Mouse (Mus musculus) macrophage (primary cell): Measurements from ENCODE around the gene Myh11. TPM values are rescaled to one million over a fixed set of nuclear protein-coding genes. Genes with fewer than 3 reads are reported as not detected.
A peak's percentile ranks its signal among the peaks of the same experiment; 100 is the strongest.

Experiments
- H3K27ac ChIP-seq: fragments of 350-480 bp; formaldehyde crosslinking; 2 replicates; pipeline ENCODE4 v1.9.0; 2021
- H3K36me3 ChIP-seq: fragments of 350-480 bp; formaldehyde crosslinking; 2 replicates; pipeline ENCODE4 v1.9.0; 2021; ENCODE audit errors: inconsistent target
- H3K4me3 ChIP-seq: fragments of 350-480 bp; formaldehyde crosslinking; 2 replicates; pipeline ENCODE4 v1.9.0; 2021; ENCODE audit errors: inconsistent target
- H3K79me2 ChIP-seq: fragments of 350-480 bp; formaldehyde crosslinking; 2 replicates; pipeline ENCODE4 v1.9.0; 2021; ENCODE audit errors: inconsistent target
- WGBS: methylation state at CpG from one replicate; pipeline ENCODE4 v1.1.7; 2026; ENCODE audit warnings: inconsistent platforms; ENCODE audit not compliant: missing documents; 5-methylcytosine and 5-hydroxymethylcytosine counted together
- polyA plus RNA-seq: library from polyadenylated mRNA; stranded (reverse); fragments of 250-400 nt; gene quantifications from 3 replicates; pipeline ENCODE4 v1.2.4, GENCODE M21; 2018; ENCODE audit warnings: inconsistent platforms
- total RNA-seq, 78 experiments: library from RNA; depleted of rRNA; stranded (reverse); fragments of 250-400 nt; gene quantifications; 1 replicate in 9 of 78; 2 replicates in 24 of 78; 3 replicates in 43 of 78; 4 replicates in 2 of 78; pipeline ENCODE4 v1.2.4; 2018; ENCODE audit warnings: inconsistent platforms in 56 of 78

Gene Myh11
- under 1 TPM in 4 of 26 experiments, not detected in 22; 0.10 to 0.57 (median 0.19) TPM for total RNA-seq (2018; cell fraction: chromatin; rRNA removed)
- total RNA-seq (2018; cell fraction: cytosol; rRNA removed), result under 1 TPM in 4 of 26 experiments, not detected in 22; under 0.01 to 0.03 (median 0.03) TPM
- total RNA-seq (2018; cell fraction: nucleus; rRNA removed), result under 1 TPM in 3 of 26 experiments, not detected in 23; 0.11 to 0.17 (median 0.11) TPM
- polyA plus RNA-seq, result not detected in 3 replicates

- Histone ChIP-seq H3K4me3 (no peak within 1 kb of the TSS), H3K79me2 (no peaks in the 10 kb centered on the region), H3K36me3 (no peaks in the 10 kb centered on the region), H3K27ac (no peak within 1 kb of the TSS)
- WGBS, result 17% methylated on average over 16 of the region's 16 CpGs
Observed at GRCm38 (mm10) chr16:14291223-14291622, at the start of gene Myh11. Myh11 (minus strand) TSS chr16:14291372.

GRCm38 (mm10) chr16:14328156-14328555 lies 37.0 kb upstream of the Myh11 start:
- no peaks in the 10 kb centered on the region for H3K79me2 ChIP-seq
- WGBS, result 93% methylated on average over 1 of the region's 1 CpGs

GRCm38 (mm10) chr16:14320494-14320893 lies 29.3 kb upstream of the Myh11 start:
- WGBS, result 73% methylated on average over 1 of the region's 1 CpGs
- Histone ChIP-seq H3K36me3 (no peaks in the 10 kb centered on the region), H3K4me3 (no peak overlapping the region), H3K79me2 (peaks cover 16% of the 10 kb centered on the region), H3K27ac (no peak overlapping the region)

More at GRCm38 (mm10) chr16:14328156-14328555, 37.0 kb upstream of the Myh11 start:
- H3K4me3 ChIP-seq, result no peak overlapping the region
- H3K27ac ChIP-seq, result no peak overlapping the region
- no peaks in the 10 kb centered on the region for H3K36me3 ChIP-seq

GRCm38 (mm10) chr16:14319681-14320080 lies 28.5 kb upstream of the Myh11 start:
- H3K79me2 ChIP-seq, result peaks cover 24% of the 10 kb centered on the region
- whole genome bisulfite sequencing, result 93% methylated on average over 3 of the region's 3 CpGs
- no peak overlapping the region for H3K4me3 ChIP-seq
- no peaks in the 10 kb centered on the region for H3K36me3 ChIP-seq
- no peak overlapping the region for H3K27ac ChIP-seq

GRCm38 (mm10) chr16:14316884-14317876 lies 26.0 kb upstream of the Myh11 start, which contains the start of gene Fopnl:
Fopnl (minus strand) TSS chr16:14317405.
- H3K79me2 ChIP-seq, result peaks cover 42% of the 10 kb centered on the region
- under 1% methylated on average over 47 of the region's 51 CpGs for WGBS
- H3K27ac ChIP-seq, result peak within 1 kb of the TSS; percentile 82
- H3K36me3 ChIP-seq, result no peaks in the 10 kb centered on the region
- H3K4me3 ChIP-seq, result peak within 1 kb of the TSS; percentile 96

- H3K36me3 ChIP-seq, result no peaks in the 10 kb centered on the region
- WGBS, result 95% methylated on average over 6 of the region's 7 CpGs
Observed at GRCm38 (mm10) chr16:14312914-14313313, 21.7 kb upstream of the Myh11 start.

GRCm38 (mm10) chr16:14311371-14311770 lies 20.2 kb upstream of the Myh11 start:
- 61% methylated on average over 6 of the region's 6 CpGs for WGBS
- Histone ChIP-seq H3K79me2 (peaks cover 39% of the 10 kb centered on the region), H3K36me3 (no peaks in the 10 kb centered on the region), H3K4me3 (no peak overlapping the region), H3K27ac (no peak overlapping the region)

More at GRCm38 (mm10) chr16:14312914-14313313, 21.7 kb upstream of the Myh11 start:
- Histone ChIP-seq H3K4me3 (no peak overlapping the region), H3K79me2 (peaks cover 46% of the 10 kb centered on the region), H3K27ac (no peak overlapping the region)

- H3K27ac ChIP-seq, result no peak overlapping the region
- no peak overlapping the region for H3K4me3 ChIP-seq
- WGBS, result 60% methylated on average over 3 of the region's 3 CpGs
- H3K36me3 ChIP-seq, result no peaks in the 10 kb centered on the region
- peaks cover 23% of the 10 kb centered on the region for H3K79me2 ChIP-seq
Observed at GRCm38 (mm10) chr16:14309833-14310232, 18.7 kb upstream of the Myh11 start.

- Histone ChIP-seq H3K36me3 (peaks cover 5% of the 10 kb centered on the region; the same call in 1 of the 2 replicates), H3K27ac (no peak overlapping the region), H3K4me3 (no peak overlapping the region), H3K79me2 (peaks cover 10% of the 10 kb centered on the region)
- WGBS, result 90% methylated on average over 5 of the region's 6 CpGs
Observed at GRCm38 (mm10) chr16:14308245-14309073, 17.3 kb upstream of the Myh11 start.

GRCm38 (mm10) chr16:14307373-14307772 lies 16.2 kb upstream of the Myh11 start:
- Histone ChIP-seq H3K36me3 (peaks cover 6% of the 10 kb centered on the region; the same call in 1 of the 2 replicates), H3K27ac (peak overlapping the region; percentile 17; the same call in 1 of the 2 replicates), H3K79me2 (peaks cover 5% of the 10 kb centered on the region; the same call in 1 of the 2 replicates), H3K4me3 (no peak overlapping the region)
- WGBS, result 17% methylated on average over 1 of the region's 1 CpGs

- 100% methylated on average over 1 of the region's 1 CpGs for WGBS
- no peaks in the 10 kb centered on the region for H3K79me2 ChIP-seq
- peaks cover 6% of the 10 kb centered on the region; the same call in 1 of the 2 replicates for H3K36me3 ChIP-seq
Observed at GRCm38 (mm10) chr16:14306451-14306850, 15.3 kb upstream of the Myh11 start.

GRCm38 (mm10) chr16:14304791-14305190 lies 13.6 kb upstream of the Myh11 start:
- 96% methylated on average over 2 of the region's 3 CpGs for WGBS
- Histone ChIP-seq H3K79me2 (no peaks in the 10 kb centered on the region), H3K4me3 (no peak overlapping the region), H3K36me3 (peaks cover 21% of the 10 kb centered on the region), H3K27ac (no peak overlapping the region)

More at GRCm38 (mm10) chr16:14306451-14306850, 15.3 kb upstream of the Myh11 start:
- H3K27ac ChIP-seq, result no peak overlapping the region
- H3K4me3 ChIP-seq, result no peak overlapping the region

- peaks cover 33% of the 10 kb centered on the region for H3K36me3 ChIP-seq
- no peaks in the 10 kb centered on the region for H3K79me2 ChIP-seq
- no peak overlapping the region for H3K27ac ChIP-seq
- 91% methylated on average over 7 of the region's 7 CpGs for WGBS
- no peak overlapping the region for H3K4me3 ChIP-seq
Observed at GRCm38 (mm10) chr16:14303676-14304075, 12.5 kb upstream of the Myh11 start.

- peaks cover 36% of the 10 kb centered on the region for H3K36me3 ChIP-seq
- H3K79me2 ChIP-seq, result no peaks in the 10 kb centered on the region
- no peak overlapping the region for H3K27ac ChIP-seq
- WGBS, result 100% methylated on average over 2 of the region's 2 CpGs
- no peak overlapping the region for H3K4me3 ChIP-seq
Observed at GRCm38 (mm10) chr16:14303148-14303547, 12.0 kb upstream of the Myh11 start.
